Mouse (Mus musculus) brain, adult 2 months (tissue): ENCODE measurements at regions not wholly inside any gene's neighbourhood (a gene's known extent, or its start where the extent isn't known, plus 50 kb on each side); places are given as distances from the start of the nearest gene placed in this dataset.

Source experiments
- DNase-seq: peaks from one replicate; pipeline ENCODE4 v3.0.0; 2011; ENCODE audit warnings: low read depth, low spot score

- peak; percentile 47 for DNase-seq
These were observed 162.6 kb downstream of the Inhbb start for GRCm38 (mm10) chr1:119259455-119259854.

- peak; percentile 88 for DNase-seq
These were observed 165.3 kb downstream of the Inhbb start for GRCm38 (mm10) chr1:119256769-119257168.

- peak; percentile 10 for DNase-seq
These were observed 166.0 kb downstream of the Inhbb start for GRCm38 (mm10) chr1:119256097-119256473.

- DNase-seq: peak; percentile 4
These were observed 166.5 kb downstream of the Inhbb start for GRCm38 (mm10) chr1:119255386-119256096.

GRCm38 (mm10) chr1:119254928-119255327, 167.1 kb downstream of the Inhbb start:
- no peak for DNase-seq

- DNase-seq: no peak
These were observed 168.6 kb downstream of the Inhbb start for GRCm38 (mm10) chr1:119253371-119253851.

- DNase-seq: no peak
These were observed 169.6 kb downstream of the Inhbb start for GRCm38 (mm10) chr1:119252403-119252802.

GRCm38 (mm10) chr1:119251741-119252140, 170.3 kb downstream of the Inhbb start:
- no peak for DNase-seq

GRCm38 (mm10) chr1:119248776-119249495, 173.1 kb downstream of the Inhbb start:
- DNase-seq: peak; percentile 13

- no peak for DNase-seq
These were observed 174.9 kb downstream of the Inhbb start for GRCm38 (mm10) chr1:119247117-119247516.

- DNase-seq: peak; percentile 38
These were observed 183.6 kb downstream of the Inhbb start for GRCm38 (mm10) chr1:119238463-119238862.

- DNase-seq: no peak
These were observed 183.4 kb upstream of the Gli2 start for GRCm38 (mm10) chr1:119236787-119237186.

GRCm38 (mm10) chr1:119234449-119234848, 181.0 kb upstream of the Gli2 start:
- DNase-seq: no peak

GRCm38 (mm10) chr1:119226996-119227395, 173.6 kb upstream of the Gli2 start:
- no peak for DNase-seq

- DNase-seq: no peak
These were observed 170.5 kb upstream of the Gli2 start for GRCm38 (mm10) chr1:119223876-119224275.

- DNase-seq: peak; percentile 53
These were observed 168.5 kb upstream of the Gli2 start for GRCm38 (mm10) chr1:119221901-119222300.

- no peak for DNase-seq
These were observed 167.6 kb upstream of the Gli2 start for GRCm38 (mm10) chr1:119221012-119221411.

- DNase-seq: no peak
These were observed 166.4 kb upstream of the Gli2 start for GRCm38 (mm10) chr1:119219817-119220216.

GRCm38 (mm10) chr1:119217387-119217786, 164.0 kb upstream of the Gli2 start:
- DNase-seq: no peak

GRCm38 (mm10) chr1:119209607-119210007, 156.2 kb upstream of the Gli2 start:
- no peak for DNase-seq

GRCm38 (mm10) chr1:119202456-119202855, 149.0 kb upstream of the Gli2 start:
- DNase-seq: no peak

- peak; percentile 27 for DNase-seq
These were observed 143.9 kb upstream of the Gli2 start for GRCm38 (mm10) chr1:119197415-119197700.
